Mouse (Mus musculus) NIH3T3 (cell line): ENCODE measurements around the gene Vegfc.

Experiments used
- DNase-seq: peaks from one replicate; pipeline ENCODE4 v3.0.0-alpha.2; 2012; ENCODE audit warnings: low read depth

Gene Vegfc

DNA sequence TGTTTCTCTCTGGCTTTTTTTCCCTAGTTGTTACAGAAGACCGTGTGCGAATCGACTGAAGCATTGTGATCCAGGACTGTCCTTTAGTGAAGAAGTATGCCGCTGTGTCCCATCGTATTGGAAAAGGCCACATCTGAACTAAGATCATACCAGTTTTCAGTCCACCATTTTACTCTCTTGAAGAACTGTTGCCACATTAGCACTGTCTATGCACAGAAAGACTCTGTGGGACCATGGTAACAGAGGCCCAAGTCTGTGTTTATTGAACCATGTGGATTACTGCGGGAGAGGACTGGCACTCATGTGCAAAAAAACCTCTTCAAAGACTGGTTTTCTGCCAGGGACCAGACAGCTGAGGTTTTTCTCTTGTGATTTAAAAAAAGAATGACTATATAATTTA lies 108.5 kb downstream of the Vegfc start:
- no peak for DNase-seq

DNA sequence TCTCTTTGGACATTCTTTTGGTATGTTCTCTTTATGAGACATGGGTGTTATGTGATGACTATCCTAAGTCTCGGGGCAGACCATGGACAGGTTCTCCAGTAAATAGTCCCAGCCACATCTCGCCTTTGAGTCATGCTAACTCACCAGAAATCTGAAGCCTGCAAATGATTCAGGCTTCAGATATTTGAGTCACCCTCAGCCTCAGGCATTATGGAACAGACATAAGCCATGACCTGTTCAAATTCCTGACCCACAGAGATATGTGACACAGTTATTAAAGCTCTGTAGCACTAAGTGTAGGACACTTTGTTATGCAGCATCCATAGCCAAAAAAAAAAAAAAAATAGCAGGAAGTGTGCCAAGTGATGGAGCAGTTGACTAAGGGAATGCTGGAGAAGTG lies 138.8 kb downstream of the Vegfc start:
- peak; percentile 58 for DNase-seq

DNA sequence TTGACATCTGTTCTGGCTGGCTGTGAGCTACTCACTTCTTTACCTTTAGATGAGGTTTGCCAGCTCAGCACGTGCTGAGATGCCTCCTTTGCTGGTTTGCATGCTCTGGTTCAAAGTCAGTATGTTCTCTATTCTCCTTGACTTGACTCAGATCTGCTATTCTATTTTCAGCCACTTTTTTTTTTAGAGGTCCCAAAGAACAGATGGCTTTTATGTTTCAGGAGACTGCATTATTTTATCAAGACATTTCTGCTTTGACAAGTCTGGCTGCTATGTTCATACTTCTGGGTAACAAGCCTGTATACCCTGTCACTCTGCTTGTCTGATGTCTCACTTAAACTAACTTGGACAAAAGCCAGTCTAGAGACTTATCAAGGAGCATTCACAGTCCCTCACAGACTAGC lies 151.4 kb downstream of the Vegfc start:
- DNase-seq: no peak

DNA sequence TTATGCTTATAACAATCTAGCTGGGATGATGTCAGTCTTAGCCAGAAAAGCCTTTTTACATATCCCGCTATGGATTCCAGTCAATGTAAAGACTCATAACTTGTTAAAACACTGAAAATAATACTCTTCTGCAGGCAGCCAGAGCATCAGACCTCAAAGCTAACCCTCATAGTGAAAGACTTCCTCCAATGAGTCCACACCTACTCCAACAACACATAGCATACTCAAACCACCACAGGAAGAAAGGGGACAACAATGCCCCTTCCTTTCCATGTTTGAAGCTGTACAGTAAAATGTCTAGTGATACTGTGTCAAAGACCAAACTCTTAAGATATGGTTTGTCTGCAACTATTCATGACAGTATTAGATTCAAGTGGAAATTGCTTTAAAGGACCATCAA lies 153.2 kb downstream of the Vegfc start:
- no peak for DNase-seq

DNA sequence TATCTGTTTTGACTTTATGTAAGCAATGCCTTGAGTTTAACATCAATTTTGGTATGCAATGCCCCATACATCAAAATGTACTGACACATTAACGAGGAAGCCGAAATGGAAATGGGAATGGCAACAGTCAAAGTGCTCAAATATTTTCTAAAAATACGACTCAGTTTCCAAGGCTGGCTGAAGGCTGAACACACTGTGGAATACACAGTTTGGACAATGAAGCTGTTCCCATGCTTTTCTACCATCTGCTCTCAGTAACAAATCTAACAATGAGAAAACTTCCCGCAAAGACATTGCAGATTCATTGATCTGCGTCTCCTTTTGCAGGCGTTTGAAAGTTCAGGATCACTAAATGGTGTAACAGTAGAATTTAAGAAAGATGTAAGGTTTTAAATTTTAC lies 155.9 kb downstream of the Vegfc start:
- no peak for DNase-seq
